Mouse (Mus musculus) liver, adult 2 months (tissue): ENCODE data around the gene Map1s.

ENCODE experiments used
- CTCF ChIP-seq: fragments of 200-500 bp; IDR thresholded peaks from 2 replicates; pipeline ENCODE4 v1.5.1; 2011; ENCODE audit warnings: low read depth, low read length, control low read depth
- POLR2A ChIP-seq: fragments of 200-500 bp; IDR thresholded peaks from 2 replicates; pipeline ENCODE4 v1.6.1; 2011; ENCODE audit warnings: low read length, control low read depth; ENCODE audit not compliant: insufficient read depth; ENCODE audit errors: extremely low read depth

DNA sequence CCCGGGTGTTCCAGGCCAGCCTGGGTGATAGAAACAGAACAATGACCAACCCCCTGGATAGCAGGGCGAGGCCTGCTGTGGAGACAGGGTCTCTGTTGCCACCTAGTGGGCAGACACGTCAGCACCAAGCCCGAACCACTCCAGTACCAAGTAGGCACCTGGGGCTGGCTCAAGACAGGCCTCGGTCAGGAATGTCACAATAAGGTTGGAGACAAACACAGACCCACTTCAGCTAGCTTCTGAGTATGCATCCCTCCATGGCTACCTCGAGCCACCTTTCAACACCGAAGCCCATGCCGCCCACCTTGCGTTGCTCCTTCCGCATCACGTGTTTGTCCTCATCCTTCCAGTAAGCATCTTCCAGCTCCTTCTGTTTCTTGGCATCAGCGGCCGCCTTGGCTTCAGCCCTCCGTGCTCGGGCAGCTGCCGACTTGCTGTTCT, 36.1 kb upstream of the Map1s start:
- no peak for TF ChIP-seq POLR2A
- TF ChIP-seq CTCF, result peak; percentile 99
